Mouse (Mus musculus) olfactory bulb, adult 2 months (tissue): ENCODE measurements around the gene BC052040.

Experiments used
- CTCF ChIP-seq: fragments of 200-500 bp; IDR thresholded peaks from 2 replicates; pipeline ENCODE4 v1.5.1; 2012; ENCODE audit warnings: low read depth, mild to moderate bottlenecking, low read length, moderate library complexity; ENCODE audit not compliant: insufficient read depth
- POLR2A ChIP-seq: fragments of 200-500 bp; IDR thresholded peaks from 2 replicates; pipeline ENCODE4 v1.6.1; 2012; ENCODE audit warnings: mild to moderate bottlenecking, low read depth, low read length, moderate library complexity; ENCODE audit not compliant: insufficient read depth

- TF ChIP-seq CTCF (no peak), POLR2A (no peak)
These were observed 149.7 kb downstream of the BC052040 start for GRCm38 (mm10) chr2:115731171-115731570.
